Mouse (Mus musculus) layer of hippocampus, adult 9-10 months (tissue): ENCODE results near the gene Rsph1.

ENCODE experiments used
- DNase-seq: peaks from one replicate; pipeline ENCODE4 v3.0.0; 2022; ENCODE audit warnings: low spot score

The Rsph1 gene

GRCm38 (mm10) chr17:31303401-31303800 lies 26.2 kb upstream of the Rsph1 start:
- DNase-seq: no peak

DNA sequence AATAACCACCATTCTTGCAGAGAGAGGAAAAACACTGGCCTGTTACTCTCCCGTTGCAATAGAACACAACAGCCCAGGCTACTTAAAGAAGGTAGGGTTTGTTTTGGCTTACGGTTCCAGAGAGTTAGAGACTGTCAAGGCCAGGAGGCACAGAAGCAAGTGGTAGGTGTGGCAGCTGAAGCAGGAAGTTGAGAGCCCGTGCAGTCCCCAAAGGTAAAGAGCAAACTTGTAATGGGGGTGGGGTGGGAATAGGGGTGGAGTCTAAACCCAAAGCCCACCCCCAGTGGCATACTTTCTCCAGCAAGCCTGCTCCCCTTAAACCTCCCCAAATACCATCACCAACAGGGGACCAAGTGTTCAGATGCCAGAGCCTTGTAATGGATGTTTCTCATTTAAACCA lies 23.6 kb upstream of the Rsph1 start:
- DNase-seq: no peak

DNA sequence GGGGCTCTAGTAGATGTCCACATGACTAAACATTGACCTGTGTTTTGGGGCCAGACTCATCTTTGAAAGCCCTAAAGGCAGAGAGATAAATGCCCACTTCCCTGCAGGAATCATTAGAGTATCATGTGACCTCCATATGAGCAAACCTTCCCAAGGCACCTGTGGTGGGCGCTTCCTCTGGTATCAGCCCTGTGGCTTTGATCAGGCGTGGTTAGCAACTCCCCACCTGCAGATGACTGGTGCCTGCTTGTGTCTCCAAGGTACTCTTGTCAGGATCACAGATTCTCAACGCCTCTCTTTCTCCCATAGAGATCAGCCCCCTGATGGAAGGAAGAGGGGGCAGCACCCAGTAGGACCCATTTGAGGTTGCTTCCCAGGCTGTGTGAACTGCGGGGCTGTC lies 22.8 kb upstream of the Rsph1 start:
- DNase-seq: no peak

DNA sequence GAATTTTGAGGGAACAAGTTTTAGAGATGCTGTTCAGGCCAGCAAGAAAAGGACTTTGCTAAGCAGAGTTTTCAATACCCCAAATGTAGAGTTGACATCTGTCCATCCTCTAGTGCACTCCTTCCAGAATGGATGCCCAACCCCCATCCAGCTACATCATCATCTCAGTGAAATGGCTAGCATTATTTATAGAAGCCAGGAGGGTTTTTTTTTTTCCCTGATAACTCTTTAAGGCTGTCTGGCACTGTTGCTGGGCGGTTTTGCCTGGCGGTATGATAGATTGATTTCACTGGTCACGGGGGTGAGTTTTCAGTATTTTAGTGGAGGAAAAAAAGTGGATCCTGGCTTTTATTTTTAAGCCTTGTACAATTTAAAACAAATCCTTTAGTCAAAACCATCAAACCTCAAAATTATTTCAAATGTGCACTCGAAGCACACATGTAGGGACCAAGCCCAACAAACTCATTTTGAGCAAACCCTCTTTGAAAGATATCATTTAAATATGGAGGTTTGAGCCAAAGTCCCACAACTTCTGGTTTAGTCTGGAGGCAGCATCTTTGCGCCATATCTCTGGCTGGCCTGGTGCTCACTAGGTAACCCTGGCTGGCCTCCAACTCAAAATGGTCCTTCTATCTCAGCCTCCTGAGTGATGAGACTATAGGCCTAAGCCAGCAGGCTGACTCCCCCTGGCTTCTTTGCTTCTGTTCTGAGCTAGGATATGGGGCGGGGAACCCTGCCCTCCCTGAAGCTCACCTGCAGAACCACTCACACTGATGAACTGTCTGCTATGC lies 21.4 kb upstream of the Rsph1 start:
- no peak for DNase-seq

- DNase-seq: no peak
These were observed 20.3 kb upstream of the Rsph1 start for GRCm38 (mm10) chr17:31297521-31297939.

DNA sequence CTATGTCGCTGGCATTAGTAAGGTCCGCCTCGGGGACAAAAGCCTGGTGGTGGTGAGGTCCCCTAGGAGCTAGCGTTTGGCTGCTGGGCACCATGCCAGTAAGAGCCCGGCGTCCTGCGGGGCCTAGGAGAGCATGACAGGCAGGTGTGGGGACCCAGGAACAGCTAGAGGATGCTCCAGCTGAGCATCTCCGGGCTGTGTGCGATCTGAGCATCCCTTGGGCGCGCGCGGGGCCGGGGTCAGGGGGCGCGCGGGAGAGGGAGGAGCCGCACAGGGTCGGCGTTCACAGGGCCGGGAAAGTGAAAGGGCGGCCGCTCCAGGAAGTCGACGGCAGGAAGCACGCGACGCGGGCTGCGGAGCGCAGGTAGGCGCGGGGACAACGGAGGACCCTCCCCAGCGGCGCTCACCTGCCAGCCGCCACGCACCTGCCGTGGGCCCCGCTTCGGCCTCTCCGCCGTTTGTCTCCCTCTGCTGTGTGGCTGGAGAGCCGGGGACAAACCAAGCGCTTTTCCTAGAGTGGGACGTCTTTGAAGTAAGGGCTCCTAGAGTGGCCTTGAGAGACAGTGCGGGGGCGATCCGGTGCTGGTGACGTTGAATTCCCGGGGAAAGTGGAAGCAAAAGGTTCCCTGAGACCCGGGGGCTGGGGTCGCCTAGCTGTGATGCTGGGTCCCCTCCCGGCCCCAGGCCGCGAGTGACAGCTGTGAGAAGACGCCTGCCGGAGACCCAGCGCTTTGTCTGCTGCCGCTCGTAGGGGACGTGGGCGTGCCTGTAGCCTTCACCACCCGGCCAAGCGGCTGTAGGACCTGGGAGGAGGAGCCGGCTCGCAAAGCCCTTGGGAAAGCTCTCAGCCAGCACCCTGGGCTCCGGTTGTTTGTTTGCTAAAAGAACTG lies 19.0 kb upstream of the Rsph1 start:
- no peak for DNase-seq

DNA sequence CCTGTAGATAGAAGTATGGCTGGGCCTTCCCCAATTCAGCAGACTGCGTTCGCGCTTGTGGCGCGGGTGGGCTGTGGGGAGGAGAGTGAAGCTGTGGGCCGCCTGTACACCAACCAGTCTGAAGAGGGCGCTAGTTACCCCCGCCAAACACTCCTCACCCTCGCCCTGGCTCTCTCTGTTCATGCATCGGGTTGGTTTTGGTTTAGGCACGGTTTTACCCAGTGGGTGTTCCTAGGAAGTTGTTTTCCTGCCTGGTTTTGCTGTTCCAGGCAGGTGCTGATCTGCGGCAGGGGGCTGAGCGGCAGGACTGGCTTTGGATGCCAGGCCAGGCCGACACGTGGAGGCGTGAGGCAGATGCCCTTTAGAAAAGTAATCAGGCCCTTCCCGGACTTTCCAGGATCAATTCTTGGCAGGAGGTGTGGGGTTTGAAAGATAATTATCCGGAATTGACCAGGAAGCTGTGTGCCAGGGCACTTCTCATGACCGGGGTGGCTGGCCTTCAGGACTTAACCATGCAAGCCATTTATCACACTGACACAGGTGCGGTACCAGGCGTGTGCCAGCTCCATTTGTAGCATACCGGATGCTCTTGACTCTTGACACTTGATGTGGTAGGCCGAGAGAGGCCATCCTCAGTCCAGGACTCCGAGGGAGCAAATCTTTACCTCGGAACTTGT lies 18.2 kb upstream of the Rsph1 start:
- no peak for DNase-seq

DNA sequence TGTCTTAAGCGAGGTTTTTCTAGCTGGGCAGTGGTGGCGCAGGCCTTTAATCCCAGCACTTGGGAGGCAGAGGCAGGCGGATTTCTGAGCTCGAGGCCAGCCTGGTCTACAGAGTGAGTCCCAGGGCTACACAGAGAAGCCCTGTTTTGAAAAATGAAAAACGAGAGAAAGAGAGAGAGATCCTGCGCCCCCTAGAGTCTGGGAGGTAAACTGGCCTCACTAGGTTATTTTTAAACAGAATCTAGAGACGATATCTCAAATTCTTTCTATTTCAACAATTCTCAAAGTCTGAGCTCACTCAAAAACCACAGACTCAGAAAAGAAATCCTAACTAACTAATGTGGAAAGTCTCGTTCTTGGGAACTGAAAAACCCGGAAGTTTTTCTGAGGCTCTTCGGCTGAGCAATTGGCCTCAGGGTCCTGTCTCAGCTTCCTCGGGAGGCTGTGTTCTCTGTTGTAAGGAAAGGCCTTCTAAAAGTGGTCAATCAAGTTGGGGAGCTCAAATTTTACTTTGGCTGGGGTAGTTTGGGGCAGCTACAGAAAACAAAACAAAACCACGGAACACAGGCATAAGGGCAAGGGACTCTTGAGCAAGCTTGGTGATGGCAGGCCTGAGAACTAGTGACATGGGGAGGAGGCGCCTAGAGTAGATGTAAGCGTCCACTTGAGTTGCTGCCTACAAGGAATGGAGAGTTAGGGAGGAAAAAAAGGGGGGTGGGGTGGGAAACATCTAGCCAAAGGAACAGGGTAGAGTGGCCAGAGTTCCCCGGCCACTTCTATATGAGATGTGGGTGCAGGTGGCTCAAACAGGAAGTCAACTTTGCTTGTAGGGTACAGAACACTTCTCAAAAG lies 17.4 kb upstream of the Rsph1 start:
- DNase-seq: no peak

GRCm38 (mm10) chr17:31290859-31291258 lies 13.7 kb upstream of the Rsph1 start:
- no peak for DNase-seq

- no peak for DNase-seq
These were observed 13.1 kb upstream of the Rsph1 start for GRCm38 (mm10) chr17:31290311-31290710.

- no peak for DNase-seq
These were observed 12.0 kb upstream of the Rsph1 start for GRCm38 (mm10) chr17:31288999-31289726.

- DNase-seq: no peak
These were observed 10.0 kb upstream of the Rsph1 start for GRCm38 (mm10) chr17:31287216-31287615.

GRCm38 (mm10) chr17:31286492-31286891 lies 9.3 kb upstream of the Rsph1 start, which contains the start of gene Slc37a1:
Slc37a1 (plus strand) TSS chr17:31286792.
- no peak for DNase-seq

DNA sequence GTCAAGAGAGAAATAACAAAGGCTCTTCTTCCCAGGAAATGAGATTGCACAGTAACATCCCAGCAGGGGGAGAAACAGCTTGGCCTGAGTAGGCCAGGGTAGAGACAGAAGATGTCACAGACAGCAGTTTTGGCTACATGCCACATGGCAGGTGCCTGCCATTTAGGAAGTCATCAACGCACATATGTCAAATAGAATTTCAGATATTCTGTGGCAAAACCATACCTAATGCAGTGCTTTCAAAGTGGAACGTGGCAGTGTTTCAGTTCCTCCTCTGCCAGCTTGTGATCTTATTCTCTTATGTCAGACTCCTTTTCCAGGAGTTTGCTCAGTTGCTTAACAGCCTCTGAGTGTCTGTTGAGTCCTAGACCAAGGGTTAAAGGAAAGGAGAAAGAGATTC lies 8.7 kb upstream of the Rsph1 start:
- DNase-seq: no peak

GRCm38 (mm10) chr17:31282687-31283053 lies 5.5 kb upstream of the Rsph1 start:
- no peak for DNase-seq

- no peak for DNase-seq
These were observed 4.9 kb upstream of the Rsph1 start for GRCm38 (mm10) chr17:31281830-31282686.

- no peak for DNase-seq
These were observed 3.1 kb upstream of the Rsph1 start for GRCm38 (mm10) chr17:31280269-31280668.

- no peak for DNase-seq
These were observed 2.4 kb upstream of the Rsph1 start for GRCm38 (mm10) chr17:31279541-31279940.

GRCm38 (mm10) chr17:31277931-31278330 lies 748 bp upstream of the Rsph1 start:
- no peak for DNase-seq
